Mouse (Mus musculus) layer of hippocampus, postnatal 10 days (tissue): ENCODE results near the gene Zfp710. TPM values are rescaled to one million over a fixed set of nuclear protein-coding genes. Genes with fewer than 3 reads are reported as not detected.
"Not testable (repeated sequence)": the region's sequence is repeated elsewhere in the genome, so short reads cannot be mapped to it uniquely, and the experiment has no call there.

ENCODE experiments used
- DNase-seq, 2 experiments: peaks; one replicate each; pipeline ENCODE4 v3.0.0; 2021; ENCODE audit warnings: low spot score in 2 of 2
- total RNA-seq, 2 experiments: library from RNA; stranded (reverse); gene quantifications; 2 replicates each; pipeline ENCODE4 v1.2.3; 2021

The Zfp710 gene
- total RNA-seq, 2 experiments from 2014 or later = 18.3 to 19.8 TPM

DNA sequence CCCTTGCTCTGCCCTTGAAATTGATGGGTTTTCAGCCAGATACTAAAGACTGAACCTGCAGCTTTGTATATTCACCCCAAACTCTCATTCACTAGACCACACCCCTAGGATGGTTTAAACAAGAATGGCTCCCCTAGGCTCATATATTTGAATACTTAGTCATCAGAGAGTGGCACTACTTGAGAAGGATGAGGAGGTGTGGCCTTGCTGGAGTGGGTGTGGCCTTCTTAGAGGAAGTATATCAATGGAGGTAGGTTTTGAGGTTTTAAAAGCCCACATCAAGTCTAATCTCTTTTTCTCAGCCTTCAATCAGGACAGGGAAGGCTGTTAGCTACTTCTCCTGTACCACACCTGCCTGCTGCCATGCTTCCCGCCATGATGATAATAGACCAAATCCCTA lies 81.8 kb downstream of the Zfp710 start:
- DNase-seq = no peak

DNA sequence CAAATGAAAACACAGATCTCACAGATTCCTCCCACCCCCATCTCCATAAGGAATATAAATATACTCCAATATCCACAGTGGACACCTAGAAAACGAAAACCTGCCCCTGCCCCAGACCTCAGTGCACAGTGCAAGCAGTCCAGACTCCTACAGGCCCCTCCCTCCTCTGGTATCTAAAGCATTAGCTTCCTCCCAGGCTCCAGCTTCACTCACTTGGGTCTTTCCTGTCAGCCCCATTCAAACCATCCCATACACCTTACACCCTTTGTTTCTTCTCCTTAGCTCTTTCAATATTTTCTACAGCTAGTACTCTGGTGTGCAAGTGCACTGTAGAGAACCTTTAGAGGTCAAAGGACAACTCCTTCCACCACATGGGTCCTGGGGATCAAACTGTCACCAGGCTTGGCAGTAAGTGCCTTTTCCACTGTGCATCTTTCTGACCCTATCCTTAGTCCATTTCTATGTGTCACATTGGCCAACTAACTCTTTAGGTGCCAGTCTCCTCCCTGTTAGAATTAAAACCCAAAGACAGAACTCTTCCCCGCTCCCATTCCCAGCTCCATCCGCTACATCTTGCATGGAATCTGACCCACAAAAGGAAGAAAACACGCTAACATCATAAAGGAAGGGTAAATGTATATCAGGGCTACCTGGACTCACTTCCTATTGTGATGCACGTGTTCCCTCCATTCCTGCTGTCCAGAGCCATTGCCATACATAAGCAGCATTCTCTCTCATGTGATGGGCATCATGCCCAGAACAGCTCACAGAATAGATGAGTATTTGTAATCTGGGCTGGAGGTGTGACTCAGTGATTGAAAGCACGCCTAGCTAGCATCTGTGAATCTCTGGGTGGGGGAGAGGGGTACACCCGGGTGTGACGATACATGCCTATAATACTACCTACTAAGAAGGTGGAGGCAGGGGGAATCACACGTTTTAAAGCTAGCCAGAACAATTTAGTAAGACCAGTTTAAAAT lies 86.7 kb downstream of the Zfp710 start:
- no peak for DNase-seq

DNA sequence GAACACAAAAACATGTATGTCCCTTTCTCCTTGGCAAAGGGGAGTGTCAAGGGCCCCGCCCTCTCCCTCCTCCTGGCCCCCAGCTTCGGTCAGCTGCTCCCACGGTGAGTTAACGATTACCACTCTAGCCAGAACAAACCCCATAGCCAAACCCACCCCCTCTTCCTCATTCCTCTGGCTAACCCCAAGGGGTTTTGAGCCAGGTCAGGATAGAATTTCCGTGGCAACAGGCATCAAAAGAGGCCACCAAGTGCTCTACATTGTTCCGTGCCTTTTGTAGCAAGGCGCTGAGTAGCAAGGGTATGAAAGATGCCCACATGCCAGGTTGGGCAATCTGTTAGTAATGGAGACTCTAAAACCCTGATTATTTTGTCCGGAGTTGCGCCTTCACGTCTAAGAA lies 89.4 kb downstream of the Zfp710 start:
- DNase-seq = peak in 1 of 2 experiments; percentile 39

DNA sequence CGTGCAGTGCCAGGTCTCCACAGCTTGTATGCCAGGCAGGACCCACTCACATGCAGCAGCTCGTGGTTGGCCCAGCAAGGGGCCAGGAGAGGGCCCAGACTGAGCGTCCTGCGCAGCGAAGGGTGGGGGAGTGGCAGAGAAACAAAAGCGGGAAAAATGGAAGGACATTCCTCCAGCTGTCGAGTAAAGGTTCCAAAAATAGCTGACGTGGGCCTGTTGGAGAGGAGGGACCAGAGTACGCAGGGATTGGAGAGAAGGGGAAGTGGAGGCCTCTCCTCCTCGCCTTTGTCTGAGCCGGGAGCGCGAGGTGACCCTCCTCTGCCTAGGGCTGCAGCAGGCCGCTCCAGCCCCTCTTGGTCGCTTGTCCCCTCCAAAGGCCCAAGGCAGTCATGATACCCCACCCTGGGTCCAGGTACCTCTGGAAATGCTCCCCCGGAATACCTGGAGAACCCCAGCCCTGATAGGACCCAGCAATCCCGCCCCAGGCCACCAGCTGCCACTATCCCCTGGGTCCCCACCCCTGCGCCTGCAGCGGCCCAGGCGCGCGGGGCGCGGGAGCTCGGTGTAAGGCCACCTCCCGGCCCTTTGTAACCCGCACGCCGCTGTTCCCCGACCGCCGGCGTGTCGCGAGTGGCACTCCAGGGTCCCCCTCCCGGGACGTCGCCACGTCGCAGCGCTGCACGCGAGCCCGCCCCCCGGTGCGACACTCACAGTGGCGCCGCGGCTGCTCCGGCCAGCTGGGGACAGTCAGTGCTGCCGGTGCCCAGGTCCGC lies 90.0 kb downstream of the Zfp710 start:
- DNase-seq = peak; percentile 62 to 65

DNA sequence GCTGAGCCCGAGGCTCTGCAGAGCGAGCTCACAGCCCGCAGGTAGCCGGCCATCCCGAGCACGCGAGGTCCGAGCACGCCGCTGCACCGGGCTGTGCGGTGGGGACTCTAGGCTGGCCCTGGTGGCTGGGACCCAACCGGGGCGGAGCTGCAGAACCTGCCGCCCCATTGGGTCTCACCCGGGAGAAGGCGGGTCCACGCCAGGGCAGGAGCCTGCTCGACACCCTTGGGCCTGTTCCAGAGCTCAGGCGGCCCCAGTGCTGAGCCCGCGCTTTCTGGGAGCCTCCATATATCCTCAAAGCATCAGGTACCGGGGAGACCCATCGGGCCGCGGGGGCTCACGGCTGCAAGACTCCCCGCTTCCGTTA lies 90.6 kb downstream of the Zfp710 start, which contains the start of gene Idh2:
TSS of gene Idh2 (minus strand) at position 169 of the 367 bp plus-strand sequence.
- DNase-seq = peak; percentile 88 to 92

DNA sequence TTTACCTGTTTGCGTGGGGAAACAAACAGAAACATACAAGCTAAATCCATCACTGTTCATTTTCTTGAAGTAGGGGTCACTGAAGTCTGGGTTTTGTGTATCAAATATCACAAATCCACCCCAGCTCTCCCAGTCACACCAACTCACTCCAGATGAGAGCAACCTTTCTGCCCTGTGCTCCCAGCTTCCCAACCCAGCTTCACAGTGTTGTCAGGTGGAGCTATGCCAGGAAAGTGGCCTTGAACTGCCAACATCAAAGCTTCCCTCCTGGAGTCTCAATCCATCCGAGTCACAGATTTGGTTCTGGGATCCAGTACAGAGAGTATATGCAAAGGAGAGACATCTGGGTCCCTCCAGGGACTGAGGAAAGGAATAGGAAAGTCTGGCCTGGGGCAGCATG lies 91.5 kb downstream of the Zfp710 start:
- DNase-seq = no peak

DNA sequence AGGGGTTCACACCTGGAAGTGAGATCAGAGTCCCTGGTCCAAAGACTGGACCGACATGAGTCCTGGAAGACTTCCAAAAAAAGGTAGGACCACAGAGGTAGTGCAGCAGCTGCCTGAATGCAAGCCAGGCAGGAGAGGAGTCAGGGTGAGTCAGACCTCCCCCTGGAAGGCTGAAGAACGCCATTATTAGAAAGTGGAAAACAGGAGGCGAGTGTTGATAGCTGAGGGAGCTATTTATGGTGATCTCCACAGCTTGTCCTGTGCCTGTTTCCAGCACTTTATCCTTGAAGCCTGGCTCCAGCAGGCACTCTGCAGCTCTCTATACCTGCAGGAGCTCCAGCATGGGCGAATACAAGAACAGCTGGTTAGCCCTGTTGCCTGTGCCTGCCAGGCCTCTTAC lies 94.6 kb downstream of the Zfp710 start:
- no peak for DNase-seq

DNA sequence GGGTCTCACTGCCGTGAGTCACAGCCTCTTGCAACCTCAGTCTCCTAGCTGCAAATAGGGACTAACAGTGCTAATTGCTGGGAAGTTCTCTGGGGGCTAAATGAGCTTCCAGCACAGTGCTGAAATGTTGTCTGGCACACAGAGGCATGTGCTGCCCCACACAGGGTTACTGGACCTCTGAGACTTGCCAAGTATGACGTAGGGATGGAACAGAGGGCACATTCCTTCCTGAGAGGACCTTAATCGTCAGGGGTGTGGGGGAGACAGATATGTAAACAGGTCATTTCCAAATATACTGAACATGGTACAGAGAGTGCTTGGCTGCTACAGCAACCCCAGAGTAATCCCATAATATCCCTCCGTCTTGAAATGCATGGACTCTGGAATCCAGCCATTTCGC lies 96.5 kb downstream of the Zfp710 start:
- no peak for DNase-seq

DNA sequence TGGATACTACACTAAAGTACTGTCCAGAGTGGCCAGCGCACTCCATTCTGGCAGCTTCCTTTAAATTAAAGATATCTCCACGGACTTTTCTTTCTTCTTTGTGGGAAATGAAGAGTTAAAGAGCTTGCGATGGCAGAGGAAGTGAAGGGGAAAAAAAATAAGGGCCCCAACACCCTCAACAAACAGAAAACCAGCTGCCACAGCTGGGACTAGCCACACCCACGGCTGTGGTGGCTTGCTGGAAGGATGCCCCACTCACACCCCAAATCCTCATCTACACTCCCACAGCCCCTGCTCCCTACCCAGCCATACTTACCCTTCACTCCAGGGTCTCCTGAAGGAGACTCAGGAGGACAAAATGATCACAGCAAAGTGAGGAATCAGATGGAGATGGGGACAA lies 98.5 kb downstream of the Zfp710 start:
- no peak for DNase-seq

DNA sequence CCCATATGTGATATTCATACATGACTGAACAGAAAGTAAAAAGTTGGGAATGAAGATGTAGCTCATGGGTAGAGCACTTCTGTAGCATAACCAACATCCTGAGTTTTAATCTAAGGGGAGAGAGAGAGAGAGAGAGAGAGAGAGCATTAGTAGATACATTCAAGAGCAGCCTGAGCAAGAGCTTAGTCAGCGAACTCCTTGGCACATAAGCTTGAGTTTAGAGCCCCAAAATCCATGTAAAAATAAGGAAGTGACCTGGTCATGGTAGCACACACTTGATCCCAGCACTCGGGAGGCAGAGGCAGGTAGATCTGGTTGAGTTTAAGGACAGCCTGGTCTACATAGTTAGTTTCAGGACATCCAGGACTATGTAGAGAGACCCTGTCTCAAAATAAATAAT lies 99.1 kb downstream of the Zfp710 start:
- no peak for DNase-seq

DNA sequence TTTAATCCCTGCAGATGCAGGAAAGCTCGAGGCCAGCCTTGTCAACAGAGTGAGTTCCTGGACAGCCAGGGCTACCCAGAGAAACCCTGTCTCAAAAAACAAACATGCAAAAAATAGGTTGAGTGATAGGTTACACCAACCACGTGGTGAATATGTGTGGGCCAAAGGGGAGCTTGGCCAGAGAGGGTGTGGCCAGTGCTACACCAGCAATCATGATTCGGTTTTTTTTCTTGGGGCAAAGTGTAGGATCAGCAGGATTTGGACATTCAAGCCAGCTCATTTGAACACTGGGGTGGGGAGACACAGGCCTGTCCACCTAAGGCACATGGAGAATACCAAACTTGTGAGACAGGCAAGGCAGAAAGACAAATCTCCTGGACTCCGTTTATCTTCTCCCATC lies 104.7 kb downstream of the Zfp710 start:
- DNase-seq = no peak

DNA sequence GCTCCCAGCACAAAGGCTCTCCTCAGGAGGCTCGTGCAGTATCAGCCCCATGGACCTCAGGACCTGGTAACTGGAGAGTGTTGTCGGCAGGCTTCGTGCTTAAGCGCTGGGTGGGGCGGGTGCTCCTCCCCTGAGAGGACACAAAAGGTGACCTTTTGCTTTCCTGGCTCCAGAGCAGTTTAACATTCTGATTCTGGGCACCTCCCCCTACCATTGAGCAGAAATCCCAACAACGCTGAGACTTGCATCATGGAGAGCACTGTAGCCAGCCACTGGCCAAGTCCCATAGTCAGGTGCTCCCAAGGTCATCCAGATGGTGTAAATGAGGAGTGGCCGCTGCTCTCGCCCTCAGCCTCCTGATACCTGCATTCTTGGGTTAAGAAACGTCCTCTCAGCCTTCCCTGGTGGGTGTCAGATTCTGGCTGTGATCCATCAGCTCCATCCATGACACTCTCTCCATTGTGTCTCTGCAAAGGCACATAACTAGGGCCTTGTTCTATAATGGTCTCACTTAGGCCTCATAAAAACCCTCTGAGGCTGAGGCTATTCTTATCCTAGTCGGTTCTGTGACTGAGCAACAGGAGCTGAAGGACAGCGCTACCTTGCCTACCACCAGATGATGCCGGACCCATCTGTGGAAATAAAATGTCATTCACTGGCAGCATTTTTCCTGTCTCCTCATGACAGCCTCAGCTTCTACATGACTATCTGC lies 105.9 kb downstream of the Zfp710 start:
- DNase-seq = no peak

DNA sequence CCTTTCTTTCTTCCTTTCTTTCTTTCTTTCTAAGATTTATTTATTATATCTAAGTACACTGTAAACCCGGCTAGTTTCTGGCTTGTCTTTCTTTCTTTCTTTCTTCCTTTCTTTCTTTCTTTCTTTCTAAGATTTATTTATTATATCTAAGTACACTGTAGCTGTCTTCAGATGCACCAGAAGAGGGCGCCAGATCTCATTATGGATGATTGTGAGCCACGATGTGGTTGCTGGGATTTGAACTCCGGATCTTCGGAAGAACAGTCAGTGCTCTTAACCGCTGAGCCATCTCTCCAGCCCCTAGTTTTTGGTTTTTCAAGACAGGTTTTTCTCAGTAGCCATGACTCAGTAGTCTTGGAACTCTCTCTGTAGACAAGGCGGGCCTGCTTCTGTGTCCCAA lies 106.7 kb downstream of the Zfp710 start:
- DNase-seq = not testable (repeated sequence)

DNA sequence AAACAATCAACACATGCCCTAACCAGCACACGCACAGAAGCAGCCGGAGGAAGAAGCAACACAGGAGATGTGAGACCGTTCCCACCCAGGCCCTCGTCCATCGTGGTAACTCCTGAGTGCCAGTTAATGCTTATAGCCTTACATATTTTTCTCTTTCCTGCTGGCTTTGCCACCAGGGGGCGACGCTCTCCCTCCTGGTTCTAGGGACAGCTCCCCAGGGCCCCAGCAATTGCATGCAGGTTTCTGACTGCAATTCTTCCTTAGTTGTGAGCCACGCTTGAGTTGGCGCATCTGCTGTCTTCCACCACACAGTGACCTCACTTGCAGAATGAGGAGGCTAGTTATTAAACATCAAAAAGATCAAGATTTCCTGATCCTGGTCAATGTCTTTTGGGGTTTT lies 107.9 kb downstream of the Zfp710 start:
- peak; percentile 53 to 61 for DNase-seq

DNA sequence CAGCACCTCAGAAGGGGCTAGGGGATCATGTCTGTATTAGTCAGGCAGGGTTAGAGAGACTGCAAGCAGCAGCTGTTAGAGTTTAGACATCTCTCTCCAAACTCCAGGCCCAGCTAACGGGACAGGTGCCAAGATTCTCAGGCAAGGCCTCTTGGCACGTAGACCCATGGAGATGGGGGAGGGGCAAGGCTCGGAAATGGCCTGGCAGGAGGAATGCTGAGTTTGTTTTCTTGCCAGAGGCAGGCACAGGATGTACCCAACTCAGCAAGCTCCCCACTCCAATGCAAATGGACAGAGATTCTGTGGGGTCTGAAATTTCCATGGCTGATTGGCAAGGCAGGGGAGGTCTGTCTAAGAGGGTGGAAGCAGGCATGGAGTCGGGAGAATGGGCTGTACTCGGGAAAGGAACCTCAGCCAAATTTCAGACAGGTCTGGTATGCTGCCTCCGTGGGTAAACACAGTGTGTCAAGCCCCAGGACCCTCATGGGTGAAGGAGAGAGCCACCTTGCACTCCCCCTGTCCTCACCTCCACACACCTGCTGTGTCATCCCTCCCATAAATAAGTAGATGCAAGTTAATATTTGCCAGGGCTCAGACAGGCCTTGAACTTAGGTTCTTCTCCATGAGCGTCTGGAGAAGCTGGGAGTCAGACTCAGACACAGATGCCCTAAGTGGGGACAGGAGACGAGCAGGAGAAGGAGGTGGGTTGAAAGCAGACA lies 110.0 kb downstream of the Zfp710 start:
- peak; percentile 82 to 86 for DNase-seq

DNA sequence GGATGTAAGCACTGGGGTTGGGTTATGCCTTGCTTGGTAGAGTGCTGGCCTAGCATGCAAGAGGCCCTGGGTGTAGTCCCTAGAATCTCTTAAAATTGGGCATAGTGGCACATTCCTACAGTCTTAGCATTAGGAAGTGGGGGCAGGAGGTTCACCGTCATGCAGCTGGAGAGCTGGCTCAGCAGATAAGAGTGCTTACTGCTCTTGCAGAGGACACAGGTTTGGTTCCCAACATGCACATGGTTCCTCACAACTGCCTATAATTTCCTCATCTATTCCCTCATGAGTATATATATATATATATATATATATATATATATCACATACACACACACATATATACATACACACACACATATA lies 110.5 kb downstream of the Zfp710 start:
- no peak for DNase-seq

DNA sequence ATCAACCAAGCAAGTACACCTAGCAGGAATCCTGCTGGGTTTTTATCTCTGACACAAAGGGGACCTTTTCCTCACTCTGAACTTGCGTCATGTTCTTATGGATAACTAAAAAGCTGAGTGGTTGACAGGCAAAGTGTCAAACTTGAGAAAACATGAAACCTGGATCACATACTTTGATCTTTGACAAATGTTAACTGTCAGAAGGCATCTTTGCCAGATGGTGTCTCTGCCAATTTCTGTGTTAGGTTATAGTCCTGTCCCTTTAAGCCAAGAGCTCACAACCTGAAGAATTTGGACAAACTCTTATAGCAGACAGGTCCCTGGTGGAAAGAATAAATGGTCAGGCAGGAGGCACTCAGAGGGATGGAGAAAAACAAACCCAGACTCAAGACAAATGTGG lies 113.8 kb downstream of the Zfp710 start:
- DNase-seq = no peak

DNA sequence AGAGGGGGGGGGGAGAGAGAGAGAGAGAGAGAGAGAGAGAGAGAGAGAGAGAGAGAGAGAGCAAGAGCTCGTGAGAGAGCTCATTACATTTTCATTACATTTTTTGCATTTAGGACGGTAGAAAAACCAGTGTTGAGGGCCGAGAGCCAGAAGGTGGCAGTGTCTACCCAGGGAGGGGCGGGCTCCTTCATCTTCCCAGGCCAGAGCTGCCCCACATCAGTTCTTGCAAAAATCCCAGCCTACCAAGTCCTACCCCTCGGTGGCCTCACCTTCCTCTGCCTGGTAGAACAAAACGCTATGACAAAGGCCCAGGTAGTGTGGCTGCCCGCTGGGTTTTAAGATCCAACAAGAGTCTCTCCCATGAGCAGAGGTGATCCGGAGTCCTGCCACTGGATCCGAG lies 116.2 kb downstream of the Zfp710 start:
- peak; percentile 67 to 80 for DNase-seq
